Mouse (Mus musculus) gastrocnemius, postnatal 4 days (tissue): Measurements from ENCODE around the gene Sos2. TPM values are rescaled to one million over a fixed set of nuclear protein-coding genes. Genes with fewer than 3 reads are reported as not detected.
"Not testable (repeated sequence)": the region's sequence is repeated elsewhere in the genome, so short reads cannot be mapped to it uniquely, and the experiment has no call there.

Experiments used
- DNase-seq, 2 experiments: peaks; one replicate each; pipeline ENCODE4 v3.0.0; 2021 to 2022; ENCODE audit warnings: low spot score in 2 of 2, mixed read lengths in 2 of 2
- total RNA-seq, 2 experiments: library from RNA; stranded (reverse); gene quantifications; 2 replicates each; pipeline ENCODE4 v1.2.3; 2021

The Sos2 gene
- total RNA-seq, 2 experiments from 2014 or later, result 37.5 to 42.9 TPM

- DNase-seq, result peak; percentile 54 to 79
Measured at GRCm38 (mm10) chr12:69573916-69574881, 107.5 kb downstream of the Sos2 start.

- no peak for DNase-seq
Measured at GRCm38 (mm10) chr12:69573271-69573670, 108.4 kb downstream of the Sos2 start.

- no peak for DNase-seq
Measured at GRCm38 (mm10) chr12:69569926-69570325, 111.7 kb downstream of the Sos2 start.

- DNase-seq, result no peak
Measured at GRCm38 (mm10) chr12:69568266-69568665, 113.4 kb downstream of the Sos2 start.

GRCm38 (mm10) chr12:69561006-69561405, 120.6 kb downstream of the Sos2 start:
- DNase-seq, result not testable (repeated sequence)

- DNase-seq, result no peak
Measured at GRCm38 (mm10) chr12:69556221-69556861, 125.3 kb downstream of the Sos2 start.

- DNase-seq, result no peak
Measured at GRCm38 (mm10) chr12:69545456-69546178, 136.0 kb downstream of the Sos2 start.

GRCm38 (mm10) chr12:69544994-69545393, 136.7 kb downstream of the Sos2 start:
- DNase-seq, result no peak

GRCm38 (mm10) chr12:69544562-69544961, 137.1 kb downstream of the Sos2 start:
- no peak for DNase-seq

- no peak for DNase-seq
Measured at GRCm38 (mm10) chr12:69542376-69542775, 139.3 kb downstream of the Sos2 start.

GRCm38 (mm10) chr12:69541663-69542062, 140.0 kb downstream of the Sos2 start:
- no peak for DNase-seq

- DNase-seq, result no peak
Measured at GRCm38 (mm10) chr12:69539353-69539752, 142.3 kb downstream of the Sos2 start.

- peak in 1 of 2 experiments; percentile 34 for DNase-seq
Measured at GRCm38 (mm10) chr12:69538362-69538950, 143.2 kb downstream of the Sos2 start.

- DNase-seq, result peak in 1 of 2 experiments; percentile 26
Measured at GRCm38 (mm10) chr12:69537675-69538361, 143.8 kb downstream of the Sos2 start.

GRCm38 (mm10) chr12:69537243-69537674, 144.4 kb downstream of the Sos2 start:
- peak in 1 of 2 experiments; percentile 43 for DNase-seq

- DNase-seq, result no peak
Measured at GRCm38 (mm10) chr12:69536616-69537242, 144.9 kb downstream of the Sos2 start.
